Mouse (Mus musculus): Measurements from ENCODE around the gene Plekha6.

Gene Plekha6

DNA sequence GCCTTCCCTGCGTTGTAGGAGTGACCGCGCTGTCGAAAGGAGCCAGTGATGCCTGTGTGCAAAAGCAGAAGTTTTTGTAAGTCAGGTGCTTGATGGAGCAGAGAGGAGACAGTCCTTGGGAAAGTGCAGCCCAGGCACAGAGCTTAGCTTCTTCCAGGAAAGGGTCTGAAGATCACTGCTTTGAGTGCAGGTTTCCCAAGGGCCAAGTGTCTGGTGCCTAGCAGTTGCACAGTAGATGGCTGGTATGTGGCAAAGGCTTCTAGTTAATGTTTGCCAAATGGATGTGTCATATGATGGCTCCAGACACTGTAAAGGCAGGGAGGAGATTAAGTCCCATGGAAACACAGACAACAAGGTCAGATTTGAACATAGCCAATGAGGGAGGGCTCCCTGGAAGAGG lies 49.9 kb downstream of the Plekha6 start:
- DNase-seq (ENCODE audit: low read depth, low spot score): no peak

DNA sequence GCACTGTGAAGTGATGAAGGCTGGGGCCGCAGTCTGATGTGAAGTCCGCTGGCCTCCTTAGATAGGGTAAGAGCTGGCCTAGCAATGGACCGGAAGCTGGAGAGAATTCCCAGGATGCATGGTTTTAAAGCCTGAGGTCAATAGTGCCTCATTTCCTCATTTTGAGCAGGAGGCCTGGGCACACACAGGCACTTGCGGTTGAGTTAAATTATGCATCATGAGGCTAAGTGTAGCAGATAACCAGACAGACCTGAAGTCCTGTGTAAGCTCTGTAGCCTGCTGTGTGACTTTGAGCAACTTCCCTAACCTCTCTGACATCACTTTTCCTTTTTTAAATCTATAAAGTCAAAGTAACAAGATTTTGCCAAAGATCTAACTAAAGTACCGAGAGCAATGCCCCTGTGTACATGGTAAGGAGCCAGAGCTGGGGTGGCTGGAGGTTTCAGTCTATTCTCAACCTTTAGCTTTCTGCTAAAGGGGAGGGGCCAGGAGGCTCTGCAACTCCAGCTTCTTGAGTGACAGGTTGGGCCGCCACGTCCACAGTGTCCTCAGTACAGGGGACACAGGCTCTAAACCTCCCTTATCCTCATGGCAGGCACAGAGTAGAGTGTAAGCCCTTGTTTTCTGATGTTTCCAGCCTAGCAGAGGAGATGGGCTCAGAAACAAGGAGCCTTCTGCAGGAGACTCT lies 50.8 kb downstream of the Plekha6 start:
- no peak for DNase-seq (ENCODE audit: low read depth, low spot score)

GRCm38 (mm10) chr1:133215360-133215700 lies 51.3 kb downstream of the Plekha6 start:
- DNase-seq (ENCODE audit: low read depth, low spot score): no peak

DNA sequence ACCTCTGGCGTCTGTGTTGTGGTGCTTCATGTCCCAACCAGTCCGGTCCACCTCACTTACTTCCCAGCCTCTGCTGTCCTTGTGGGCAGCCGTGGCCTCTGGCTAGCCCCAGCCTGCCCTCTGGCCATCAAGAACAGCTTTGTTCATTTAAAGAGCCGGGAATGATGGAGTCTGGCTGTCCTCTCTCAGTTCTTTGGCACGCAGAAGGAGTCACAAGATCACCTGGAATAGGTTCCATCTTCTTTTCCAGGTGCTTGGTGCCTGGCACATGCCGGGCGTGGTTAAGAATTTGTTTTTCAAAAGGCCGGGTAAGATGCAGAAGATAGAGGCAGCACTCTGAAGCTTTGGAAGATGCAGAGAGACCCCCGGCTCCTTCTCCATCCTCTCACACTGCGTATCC lies 51.7 kb downstream of the Plekha6 start:
- no peak for DNase-seq (ENCODE audit: low read depth, low spot score)

DNA sequence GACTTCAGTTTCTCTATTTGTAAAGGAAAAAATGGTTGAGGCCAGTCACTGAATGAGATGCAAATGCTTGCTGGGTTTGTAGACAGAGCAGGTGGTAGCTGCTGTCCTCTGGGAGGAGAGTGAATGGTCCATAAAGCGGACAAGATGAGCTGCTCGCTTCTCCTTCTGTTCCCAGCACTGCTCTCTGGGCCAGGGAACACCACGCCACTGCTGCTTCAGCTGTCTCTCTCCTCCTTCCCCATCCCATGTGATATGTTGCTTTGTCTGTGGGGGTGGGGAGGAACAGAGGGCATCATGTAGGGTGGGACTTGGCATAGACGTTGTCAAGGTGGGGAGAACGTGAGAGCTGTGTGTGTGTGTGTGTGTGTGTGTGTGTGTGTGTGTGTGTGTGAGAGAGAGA lies 53.0 kb downstream of the Plekha6 start:
- DNase-seq (ENCODE audit: low read depth, low spot score): no peak

- DNase-seq (ENCODE audit: low read depth, low spot score): no peak
Measured at GRCm38 (mm10) chr1:133219106-133219505, 55.1 kb downstream of the Plekha6 start.

DNA sequence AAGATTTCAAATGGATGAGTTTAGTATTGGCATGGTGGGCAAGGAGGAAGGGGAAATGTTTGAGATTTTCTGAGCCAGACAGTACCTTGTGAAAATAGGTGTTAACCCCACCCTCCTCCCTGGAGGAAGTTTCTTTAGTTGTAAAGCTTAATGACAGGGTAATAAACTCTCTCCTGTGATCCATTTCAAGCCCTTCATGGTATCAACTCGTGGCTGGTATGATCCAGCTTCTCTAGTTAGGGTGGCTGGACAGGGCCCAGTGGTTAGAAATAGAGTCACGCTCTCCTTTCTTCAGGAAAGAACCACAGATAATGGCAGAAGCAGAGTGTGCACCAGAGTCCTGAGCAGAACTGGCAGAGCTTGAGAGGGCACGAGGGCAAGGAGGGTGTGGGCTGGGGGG lies 57.4 kb downstream of the Plekha6 start:
- DNase-seq (ENCODE audit: low read depth, low spot score): no peak

- DNase-seq (ENCODE audit: low read depth, low spot score): peak; percentile 51
Measured at GRCm38 (mm10) chr1:133222445-133222995, 58.5 kb downstream of the Plekha6 start.

DNA sequence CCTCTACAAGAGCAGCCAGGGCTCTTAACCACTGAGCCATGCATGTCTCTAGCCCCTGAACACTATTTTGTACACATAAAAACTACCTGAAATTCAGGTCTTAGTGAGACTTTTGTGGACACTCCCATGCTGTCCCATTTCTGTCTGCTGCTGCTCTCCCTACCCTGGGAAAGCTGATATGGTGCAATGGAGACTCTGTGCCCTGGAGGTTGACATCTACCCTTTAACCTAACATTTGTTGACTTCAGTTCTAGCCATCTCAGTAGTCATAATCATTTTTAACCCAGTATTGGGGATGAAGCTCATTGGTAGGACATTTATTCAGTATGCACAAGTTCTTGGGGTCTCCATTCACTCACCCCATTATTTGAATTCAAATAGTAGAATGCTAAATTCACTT lies 60.7 kb downstream of the Plekha6 start:
- no peak for DNase-seq (ENCODE audit: low read depth, low spot score)

DNA sequence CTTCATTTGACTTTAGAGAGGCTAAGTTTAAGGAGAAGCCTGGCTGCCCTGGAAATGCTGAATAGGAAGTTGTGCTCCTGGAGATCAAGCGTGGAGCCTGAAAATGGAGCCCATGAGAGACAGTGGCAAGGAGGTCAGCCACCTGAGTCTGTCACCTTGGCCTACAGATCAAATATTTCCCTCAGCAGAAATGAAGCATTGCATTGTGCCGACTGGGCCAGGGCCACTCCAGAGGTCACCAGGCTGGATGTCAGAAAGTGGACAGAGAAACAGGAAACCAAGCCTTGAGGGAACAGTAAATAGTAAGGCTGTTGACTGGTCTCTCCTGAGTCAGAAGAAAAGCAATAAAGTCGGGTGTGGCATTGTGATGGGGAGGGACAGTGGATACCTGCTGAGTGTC lies 61.1 kb downstream of the Plekha6 start:
- DNase-seq (ENCODE audit: low read depth, low spot score): no peak

GRCm38 (mm10) chr1:133225561-133225960 lies 61.6 kb downstream of the Plekha6 start:
- DNase-seq (ENCODE audit: low read depth, low spot score): peak; percentile 55

DNA sequence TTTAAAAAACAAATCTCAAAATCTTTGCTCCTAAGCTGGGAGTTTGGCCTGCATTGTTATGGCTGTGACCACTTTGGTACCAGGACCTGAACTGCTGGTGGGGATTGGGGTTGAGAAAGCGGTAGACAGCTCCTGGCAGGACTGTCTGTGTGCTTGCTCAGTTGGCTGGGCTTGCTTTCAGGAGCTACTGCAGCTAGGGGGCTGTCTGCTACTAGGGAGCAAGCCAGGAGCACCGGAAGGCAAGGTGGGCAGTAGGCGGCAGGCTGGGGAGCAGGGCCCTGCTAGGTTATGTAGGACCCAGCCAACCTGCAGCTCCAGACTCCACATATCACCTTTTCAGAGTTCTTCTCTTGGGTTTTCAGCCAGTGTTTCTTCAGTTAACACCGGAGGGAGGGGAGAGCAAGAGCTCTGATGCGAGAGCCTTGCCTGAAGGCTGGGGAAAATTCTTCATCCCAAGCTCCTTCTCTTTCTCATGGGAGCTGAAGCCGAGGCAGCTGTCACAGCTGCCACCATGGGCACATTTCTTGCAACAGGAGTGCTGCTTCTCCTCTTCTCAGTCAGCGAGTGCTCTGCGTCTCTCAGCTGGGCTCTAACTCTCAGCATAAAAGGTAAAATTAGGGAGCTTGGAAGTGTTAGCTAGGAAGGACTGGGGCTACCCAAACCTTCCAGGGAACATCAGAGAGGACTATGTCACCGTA lies 62.1 kb downstream of the Plekha6 start:
- peak; percentile 65 for DNase-seq (ENCODE audit: low read depth, low spot score)

DNA sequence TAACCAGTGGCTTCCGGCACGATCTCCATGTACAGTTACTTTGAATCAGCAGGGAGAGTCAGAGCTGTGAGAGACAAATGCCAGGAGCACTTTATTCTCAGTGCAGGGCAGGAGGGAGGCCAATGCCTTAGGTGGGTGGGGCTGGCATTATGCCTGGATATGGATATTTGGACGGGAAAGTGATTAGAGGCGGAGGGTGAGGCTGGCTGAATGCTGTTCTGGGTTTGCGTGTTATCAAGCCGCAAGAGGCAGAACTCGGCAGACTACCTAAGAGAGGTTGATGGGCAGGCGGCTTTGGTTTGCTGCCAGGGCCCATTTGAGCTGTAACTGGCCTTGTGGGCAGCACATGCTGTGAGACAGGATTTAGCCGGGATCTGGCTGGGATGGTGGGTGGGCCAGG lies 62.9 kb downstream of the Plekha6 start:
- DNase-seq (ENCODE audit: low read depth, low spot score): peak; percentile 69

DNA sequence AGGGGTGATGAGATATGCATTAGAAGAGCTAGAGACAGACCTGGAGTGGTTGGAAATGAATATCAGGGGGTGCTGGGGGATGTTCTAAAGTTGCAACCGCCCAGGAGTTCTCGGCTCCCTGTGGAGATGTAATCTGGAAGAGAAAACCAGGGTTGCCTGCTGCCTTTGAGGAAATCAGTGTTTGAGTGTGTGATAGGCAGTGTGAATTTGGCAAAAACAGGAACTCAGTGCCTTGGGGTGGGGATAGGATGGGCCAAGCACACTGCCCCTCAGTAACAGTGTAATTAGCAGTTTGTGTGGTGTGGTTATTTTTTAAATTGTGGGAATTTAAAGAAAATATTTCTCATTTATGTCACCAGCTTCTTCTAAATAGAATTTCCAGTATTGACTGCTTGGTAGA lies 63.4 kb downstream of the Plekha6 start:
- DNase-seq (ENCODE audit: low read depth, low spot score): no peak

- DNase-seq (ENCODE audit: low read depth, low spot score): no peak
Measured at GRCm38 (mm10) chr1:133228809-133229487, 64.9 kb downstream of the Plekha6 start.

- DNase-seq (ENCODE audit: low read depth, low spot score): no peak
Measured at GRCm38 (mm10) chr1:133231523-133232193, 67.6 kb downstream of the Plekha6 start.

- DNase-seq (ENCODE audit: low read depth, low spot score): no peak
Measured at GRCm38 (mm10) chr1:133235909-133236308, 71.9 kb downstream of the Plekha6 start.

- peak; percentile 83 for DNase-seq (ENCODE audit: low read depth, low spot score)
Measured at GRCm38 (mm10) chr1:133236693-133237440, 72.9 kb downstream of the Plekha6 start.

- DNase-seq (ENCODE audit: low read depth, low spot score): peak; percentile 78
Measured at GRCm38 (mm10) chr1:133237670-133238069, 73.7 kb downstream of the Plekha6 start.

DNA sequence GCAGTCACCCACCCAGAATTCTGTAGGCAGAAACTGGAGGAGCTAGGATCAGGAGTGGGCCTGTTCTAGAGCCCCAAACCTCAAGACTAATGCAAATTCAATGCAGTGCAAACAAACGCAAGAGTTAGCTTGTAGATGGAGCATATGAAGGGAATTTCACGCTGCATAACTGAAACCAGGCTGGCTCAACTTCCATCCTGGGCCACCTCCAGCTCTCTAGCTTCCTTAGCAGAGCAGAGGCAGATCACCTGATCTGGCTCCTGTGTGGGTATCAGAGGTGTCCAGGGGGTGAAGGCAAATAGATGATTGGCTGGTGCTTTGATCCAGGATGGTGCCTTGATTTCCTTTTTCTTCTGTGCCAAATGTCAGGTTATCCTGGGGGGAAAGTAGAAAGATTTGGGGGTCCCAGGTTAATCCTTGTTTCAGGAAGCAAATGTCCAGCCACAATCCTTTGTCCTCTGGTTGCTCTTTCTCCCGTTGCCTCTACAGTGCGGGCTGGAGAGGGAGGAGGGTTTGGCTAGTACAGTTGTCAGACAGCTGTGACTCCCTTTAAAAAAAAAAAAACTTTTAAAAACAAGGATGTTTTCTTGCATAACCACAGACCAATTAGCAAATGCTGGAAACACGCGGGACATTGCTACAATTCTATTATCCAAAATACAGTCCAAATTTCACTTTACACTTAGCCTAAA lies 75.3 kb downstream of the Plekha6 start:
- DNase-seq (ENCODE audit: low read depth, low spot score): peak; percentile 43

DNA sequence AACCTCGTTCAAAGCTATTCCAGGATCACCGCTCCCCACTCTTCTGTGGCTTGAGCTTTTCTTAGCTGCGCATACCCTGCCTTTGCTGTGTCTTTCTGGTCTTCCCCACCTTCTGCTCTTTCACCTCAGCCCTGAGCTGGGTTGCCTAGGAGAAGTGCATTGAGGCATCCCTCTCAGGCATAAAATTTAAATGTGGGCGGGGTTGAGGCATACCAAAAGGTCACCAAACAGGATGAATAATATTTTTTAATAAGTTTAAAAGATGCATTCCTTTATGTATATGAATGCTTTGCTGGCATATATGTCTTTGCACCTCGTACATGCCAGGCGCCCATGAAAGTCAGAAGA lies 75.8 kb downstream of the Plekha6 start:
- no peak for DNase-seq (ENCODE audit: low read depth, low spot score)

Measured in skeletal muscle tissue, adult 2 months (tissue).